Mouse (Mus musculus) liver, embryonic 14.5 days (tissue): ENCODE data around the gene Olfr1310.

ENCODE experiments used
- CTCF ChIP-seq: IDR thresholded peaks from 2 replicates; pipeline ENCODE4 v1.5.1; 2016; ENCODE audit warnings: antibody characterized with exemption, low read depth, control low read depth
- EP300 ChIP-seq: IDR thresholded peaks from 2 replicates; pipeline ENCODE4 v1.6.1; 2016; ENCODE audit warnings: antibody characterized with exemption, low read depth

DNA sequence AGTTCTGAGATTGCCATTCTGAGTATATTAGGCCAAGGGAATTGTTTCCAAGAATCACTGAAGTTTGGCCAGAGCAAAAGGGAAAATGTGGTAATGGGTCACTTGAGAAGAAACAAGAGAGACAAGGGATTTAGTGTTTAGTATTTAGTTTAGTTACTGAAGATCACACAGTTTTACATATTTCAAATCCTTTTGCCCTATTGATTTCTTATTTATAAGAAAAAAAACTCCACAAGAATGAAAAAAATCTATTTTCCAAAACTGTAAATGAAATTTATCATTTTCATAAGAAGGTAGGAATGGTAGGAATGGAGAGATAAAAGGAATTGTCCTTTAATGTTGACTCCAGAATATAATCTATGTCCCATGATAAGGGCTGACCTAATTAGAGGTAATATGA lies at the start of gene Olfr1310:
- no peak for TF ChIP-seq CTCF
- TF ChIP-seq EP300 = no peak
